Mouse (Mus musculus) myocyte (in vitro differentiated cells): ENCODE measurements around the gene Ptprb. TPM values are rescaled to one million over a fixed set of nuclear protein-coding genes. Genes with fewer than 3 reads are reported as not detected.

Experiments
- H3K27me3 ChIP-seq: one replicate; pipeline ENCODE4 v1.6.1; 2011; ENCODE audit not compliant: control insufficient read depth, insufficient read depth, insufficient read length
- H3K36me3 ChIP-seq: one replicate; pipeline ENCODE4 v1.6.1; 2011; ENCODE audit not compliant: control insufficient read depth, insufficient read depth
- H3K4me2 ChIP-seq: one replicate; pipeline ENCODE4 v1.6.1; 2011; ENCODE audit warnings: low read depth, control low read depth
- H3K4me3 ChIP-seq: one replicate; pipeline ENCODE4 v1.5.1; 2011; ENCODE audit warnings: mild to moderate bottlenecking, control low read depth, moderate library complexity
- H3K79me2 ChIP-seq: one replicate; pipeline ENCODE4 v1.6.1; 2011; ENCODE audit not compliant: control insufficient read depth, insufficient read depth
- H3ac ChIP-seq: one replicate; pipeline ENCODE4 v1.6.1; 2011; ENCODE audit not compliant: control insufficient read depth, insufficient read length
- CEBPB ChIP-seq: IDR thresholded peaks from 2 replicates; pipeline ENCODE4 v1.6.1; 2011; ENCODE audit warnings: mild to moderate bottlenecking, moderate library complexity; ENCODE audit not compliant: poor library complexity, insufficient read depth, severe bottlenecking
- E2F4 ChIP-seq: IDR thresholded peaks from one replicate; pipeline ENCODE4 v1.6.1; 2011; ENCODE audit warnings: mild to moderate bottlenecking, control low read depth, moderate library complexity; ENCODE audit not compliant: insufficient read depth
- MAX ChIP-seq: IDR thresholded peaks from one replicate; pipeline ENCODE4 v1.6.1; 2011; ENCODE audit warnings: low read depth, mild to moderate bottlenecking, control low read depth
- MYOD1 ChIP-seq, 3 experiments: IDR thresholded peaks; one replicate each; pipeline ENCODE4 v1.6.1; 2011; ENCODE audit warnings: control low read depth in 2 of 3, low read depth in 2 of 3, mild to moderate bottlenecking in 2 of 3, moderate library complexity in 1 of 3; ENCODE audit not compliant: insufficient read length in 2 of 3, control insufficient read depth in 1 of 3
- MYOG ChIP-seq, 3 experiments: IDR thresholded peaks; one replicate each; pipeline ENCODE4 v1.6.1; 2011; ENCODE audit warnings: control low read depth in 2 of 3, low read depth in 2 of 3, mild to moderate bottlenecking in 2 of 3; ENCODE audit not compliant: insufficient read length in 2 of 3, control insufficient read depth in 1 of 3, insufficient read depth in 1 of 3
- POLR2A ChIP-seq: IDR thresholded peaks from one replicate; pipeline ENCODE4 v1.6.1; 2011; ENCODE audit warnings: low read depth, mild to moderate bottlenecking, control low read depth, moderate library complexity; ENCODE audit not compliant: insufficient read length
- POLR2AphosphoS2 ChIP-seq: IDR thresholded peaks from one replicate; pipeline ENCODE4 v1.6.1; 2011; ENCODE audit warnings: low read depth, control low read depth; ENCODE audit not compliant: insufficient read length
- REST ChIP-seq: IDR thresholded peaks from one replicate; pipeline ENCODE4 v1.6.1; 2011; ENCODE audit warnings: mild to moderate bottlenecking, control low read depth, moderate library complexity; ENCODE audit not compliant: insufficient read depth, insufficient read length
- SRF ChIP-seq: IDR thresholded peaks from one replicate; pipeline ENCODE4 v1.6.1; 2011; ENCODE audit warnings: low read depth; ENCODE audit not compliant: control insufficient read depth, insufficient read length
- TCF12 ChIP-seq: IDR thresholded peaks from one replicate; pipeline ENCODE4 v1.6.1; 2011; ENCODE audit warnings: mild to moderate bottlenecking, control low read depth; ENCODE audit not compliant: poor library complexity, insufficient read depth, severe bottlenecking
- TCF3 ChIP-seq: IDR thresholded peaks from one replicate; pipeline ENCODE4 v1.6.1; 2011; ENCODE audit warnings: low read depth, control low read depth; ENCODE audit not compliant: insufficient read length
- USF1 ChIP-seq: IDR thresholded peaks from one replicate; pipeline ENCODE4 v1.6.1; 2011; ENCODE audit warnings: low read depth, mild to moderate bottlenecking, control low read depth, moderate library complexity
- polyA plus RNA-seq: library from polyadenylated mRNA; unstranded; fragments of >200 nt; fragmentation: generic; extraction: Trizol; gene quantifications from one replicate; pipeline ENCODE4 v1.2.1, GENCODE M21; 2012; ENCODE audit warnings: missing spikeins

Ptprb gene
- polyA plus RNA-seq, 1 experiment = 0.01 TPM

GRCm38 (mm10) chr10:116290483-116290882, 15.2 kb downstream of the Ptprb start:
- no peak for TF ChIP-seq POLR2AphosphoS2
- no peak for TF ChIP-seq MAX
- TF ChIP-seq TCF12 = no peak
- TF ChIP-seq TCF3 = no peak
- no peak for TF ChIP-seq SRF
- no peak for TF ChIP-seq USF1
- no peak for TF ChIP-seq REST

GRCm38 (mm10) chr10:116291153-116291755, 15.9 kb downstream of the Ptprb start:
- Histone ChIP-seq H3K4me3 (no peak overlapping the region), H3K36me3 (no peaks in the 10 kb centered on the region), H3K79me2 (no peaks in the 10 kb centered on the region), H3K4me2 (no peak overlapping the region), H3ac (no peak overlapping the region), H3K27me3 (no peaks in the 10 kb centered on the region)
- TF ChIP-seq TCF12 (no peak), CEBPB (no peak), SRF (no peak), MYOD1 (IDR thresholded peaks at IDR 0.05; ENCODE audit: control insufficient read depth in 1 of 3, insufficient read length in 2 of 3, low read depth in 2 of 3) (no peak), REST (no peak), E2F4 (no peak), USF1 (no peak), MYOG (IDR thresholded peaks at IDR 0.05; ENCODE audit: control insufficient read depth in 1 of 3, insufficient read depth in 1 of 3, insufficient read length in 2 of 3, low read depth in 2 of 3) (no peak), TCF3 (no peak), MAX (no peak), POLR2A (no peak), POLR2AphosphoS2 (no peak)

More at GRCm38 (mm10) chr10:116290483-116290882, 15.2 kb downstream of the Ptprb start:
- no peak overlapping the region for H3ac ChIP-seq
- H3K27me3 ChIP-seq = no peaks in the 10 kb centered on the region
- H3K36me3 ChIP-seq = no peaks in the 10 kb centered on the region
- no peaks in the 10 kb centered on the region for H3K79me2 ChIP-seq
- H3K4me2 ChIP-seq = no peak overlapping the region
- no peak overlapping the region for H3K4me3 ChIP-seq

- no peak for TF ChIP-seq CEBPB
- TF ChIP-seq E2F4 = no peak
- no peak for TF ChIP-seq TCF3
- TF ChIP-seq POLR2AphosphoS2 = no peak
- TF ChIP-seq MAX = no peak
- no peak for TF ChIP-seq SRF
- no peak for TF ChIP-seq TCF12
- no peak for TF ChIP-seq USF1
- no peak for TF ChIP-seq REST
- no peak for TF ChIP-seq MYOG (IDR thresholded peaks at IDR 0.05; ENCODE audit: control insufficient read depth in 1 of 3, insufficient read depth in 1 of 3, insufficient read length in 2 of 3, low read depth in 2 of 3)
- TF ChIP-seq MYOD1 (IDR thresholded peaks at IDR 0.05; ENCODE audit: control insufficient read depth in 1 of 3, insufficient read length in 2 of 3, low read depth in 2 of 3) = no peak
- no peak for TF ChIP-seq POLR2A
- Histone ChIP-seq H3ac (no peak overlapping the region), H3K36me3 (no peaks in the 10 kb centered on the region), H3K79me2 (no peaks in the 10 kb centered on the region), H3K27me3 (no peaks in the 10 kb centered on the region), H3K4me2 (no peak overlapping the region), H3K4me3 (no peak overlapping the region)
Observed at GRCm38 (mm10) chr10:116296439-116296838, 21.1 kb downstream of the Ptprb start.

- Histone ChIP-seq H3K27me3 (no peaks in the 10 kb centered on the region), H3K4me3 (no peak overlapping the region), H3ac (no peak overlapping the region), H3K36me3 (no peaks in the 10 kb centered on the region), H3K4me2 (peak overlapping the region; percentile 84), H3K79me2 (no peaks in the 10 kb centered on the region)
- TF ChIP-seq MYOG (IDR thresholded peaks at IDR 0.05; ENCODE audit: control insufficient read depth in 1 of 3, insufficient read depth in 1 of 3, insufficient read length in 2 of 3, low read depth in 2 of 3) (no peak), MAX (no peak), POLR2A (no peak), TCF12 (no peak), MYOD1 (IDR thresholded peaks at IDR 0.05; ENCODE audit: control insufficient read depth in 1 of 3, insufficient read length in 2 of 3, low read depth in 2 of 3) (no peak), POLR2AphosphoS2 (no peak), REST (no peak), E2F4 (no peak), CEBPB (no peak), SRF (no peak), USF1 (no peak), TCF3 (no peak)
Observed at GRCm38 (mm10) chr10:116297854-116298253, 22.5 kb downstream of the Ptprb start.

- no peak overlapping the region for H3K4me3 ChIP-seq
- no peak overlapping the region for H3ac ChIP-seq
- no peak overlapping the region for H3K4me2 ChIP-seq
- no peak for TF ChIP-seq E2F4
- TF ChIP-seq USF1 = no peak
- TF ChIP-seq MYOG (IDR thresholded peaks at IDR 0.05; ENCODE audit: control insufficient read depth in 1 of 3, insufficient read depth in 1 of 3, insufficient read length in 2 of 3, low read depth in 2 of 3) = no peak
- no peak for TF ChIP-seq SRF
- no peak for TF ChIP-seq TCF12
- no peak for TF ChIP-seq CEBPB
- no peak for TF ChIP-seq POLR2AphosphoS2
- H3K27me3 ChIP-seq = no peaks in the 10 kb centered on the region
- H3K79me2 ChIP-seq = no peaks in the 10 kb centered on the region
- no peaks in the 10 kb centered on the region for H3K36me3 ChIP-seq
Observed at GRCm38 (mm10) chr10:116300824-116301223, 25.5 kb downstream of the Ptprb start.
